Mouse (Mus musculus) CH12.LX (cell line): ENCODE results near the gene Cacna1c. TPM values are rescaled to one million over a fixed set of nuclear protein-coding genes. Genes with fewer than 3 reads are reported as not detected.

ENCODE experiments used
- DNase-seq: peaks from one replicate; pipeline ENCODE4 v3.0.0-alpha.2; 2013; ENCODE audit errors: extremely low read depth
- H3K27ac ChIP-seq: 2 replicates; pipeline ENCODE4 v1.5.1; 2012; ENCODE audit warnings: low read depth, mild to moderate bottlenecking, control low read depth, moderate library complexity; ENCODE audit not compliant: insufficient read depth
- H3K27me3 ChIP-seq: replicated peaks from 2 replicates; pipeline ENCODE3; 2012; ENCODE audit warnings: inconsistent platforms
- H3K36me3 ChIP-seq, 2 experiments: replicated peaks in 1 of 2; 2 replicates each; pipeline versions ENCODE3 to v1.6.1; 2012; ENCODE audit warnings: inconsistent platforms in 1 of 2, low read length in 1 of 2, mild to moderate bottlenecking in 1 of 2, mixed read lengths in 1 of 2, moderate library complexity in 1 of 2; ENCODE audit not compliant: control insufficient read depth in 1 of 2, insufficient read depth in 1 of 2
- H3K4me1 ChIP-seq, 2 experiments: 2 replicates each; pipeline ENCODE4 v1.6.1; 2012; ENCODE audit warnings: inconsistent platforms in 1 of 2, moderate library complexity in 1 of 2; ENCODE audit not compliant: insufficient read depth in 2 of 2, control insufficient read depth in 1 of 2
- H3K4me2 ChIP-seq: 2 replicates; pipeline ENCODE4 v1.6.1; 2012; ENCODE audit warnings: low read depth, mild to moderate bottlenecking, control low read depth; ENCODE audit not compliant: poor library complexity, insufficient read depth, severe bottlenecking
- H3K4me3 ChIP-seq, 3 experiments: fragments of 150-350 bp in 1 of 3; sonication (generic) in 1 of 3; replicated peaks in 1 of 3; 2 replicates each; pipeline versions ENCODE3 to v1.5.1; 2011 to 2012; ENCODE audit warnings: low read depth in 2 of 3, low read length in 2 of 3, mild to moderate bottlenecking in 2 of 3, moderate library complexity in 2 of 3, control low read depth in 1 of 3, improper control_type of control experiment in 1 of 3, inconsistent platforms in 1 of 3, mixed read lengths in 1 of 3; ENCODE audit not compliant: poor library complexity in 1 of 3
- H3K79me2 ChIP-seq: replicated peaks from 2 replicates; pipeline ENCODE4 v1.6.1; 2012; ENCODE audit warnings: mild to moderate bottlenecking, moderate library complexity; ENCODE audit not compliant: control insufficient read depth, poor library complexity, insufficient read depth, severe bottlenecking; ENCODE audit errors: extremely low read depth
- H3K9ac ChIP-seq: 2 replicates; pipeline ENCODE4 v1.6.1; 2012; ENCODE audit warnings: low read depth, mild to moderate bottlenecking, control low read depth, moderate library complexity; ENCODE audit not compliant: insufficient read depth
- H3K9me3 ChIP-seq: replicated peaks from 2 replicates; pipeline ENCODE3; 2012; ENCODE audit warnings: low read length, inconsistent platforms, mixed read lengths
- BHLHE40 ChIP-seq: IDR thresholded peaks from 2 replicates; pipeline ENCODE4 v1.6.1; 2011; ENCODE audit warnings: mild to moderate bottlenecking, low read depth, low read length, improper control_type of control experiment
- CTCF ChIP-seq, 2 experiments: IDR thresholded peaks in 1 of 2; conservative IDR thresholded peaks in 1 of 2; 2 replicates each; pipeline ENCODE4 v1.5.1; 2011 to 2012; ENCODE audit warnings: low read depth in 2 of 2, low read length in 2 of 2, improper control_type of control experiment in 1 of 2, inconsistent platforms in 1 of 2, mild to moderate bottlenecking in 1 of 2, moderate library complexity in 1 of 2
- E2F4 ChIP-seq: IDR thresholded peaks from 2 replicates; pipeline ENCODE4 v1.6.1; 2011; ENCODE audit warnings: low read depth, low read length, improper control_type of control experiment; ENCODE audit not compliant: insufficient replicate concordance
- ELF1 ChIP-seq: IDR thresholded peaks from 2 replicates; pipeline ENCODE4 v1.6.1; 2014; ENCODE audit warnings: low read depth, mild to moderate bottlenecking, inconsistent platforms, low read length, improper control_type of control experiment
- EP300 ChIP-seq: IDR thresholded peaks from 2 replicates; pipeline ENCODE4 v1.6.1; 2011; ENCODE audit warnings: low read length, improper control_type of control experiment
- ETS1 ChIP-seq: conservative IDR thresholded peaks from 2 replicates; pipeline ENCODE4 v1.6.1; 2012; ENCODE audit warnings: low read depth, mild to moderate bottlenecking, inconsistent platforms, low read length, improper control_type of control experiment, moderate library complexity
- HCFC1 ChIP-seq: IDR thresholded peaks from 2 replicates; pipeline ENCODE4 v1.6.1; 2012; ENCODE audit warnings: low read depth, mild to moderate bottlenecking, inconsistent platforms, low read length, improper control_type of control experiment
- IRF4 ChIP-seq: IDR thresholded peaks from 2 replicates; pipeline ENCODE4 v1.6.1; 2014; ENCODE audit warnings: low read depth, mild to moderate bottlenecking, inconsistent platforms, low read length, improper control_type of control experiment
- KAT2A ChIP-seq: IDR thresholded peaks from 2 replicates; pipeline ENCODE4 v1.6.1; 2012; ENCODE audit warnings: low read length, improper control_type of control experiment, inconsistent platforms; ENCODE audit not compliant: insufficient replicate concordance
- MAX ChIP-seq: IDR thresholded peaks from 2 replicates; pipeline ENCODE4 v1.6.1; 2011; ENCODE audit warnings: low read length, improper control_type of control experiment
- MXI1 ChIP-seq: IDR thresholded peaks from 2 replicates; pipeline ENCODE4 v1.6.1; 2011; ENCODE audit warnings: mild to moderate bottlenecking, low read depth, low read length, improper control_type of control experiment
- MYC ChIP-seq: IDR thresholded peaks from 2 replicates; pipeline ENCODE4 v1.6.1; 2011; ENCODE audit warnings: low read depth, mild to moderate bottlenecking, improper control_type of control experiment, low read length
- NELFE ChIP-seq: IDR thresholded peaks from 2 replicates; pipeline ENCODE4 v1.6.1; 2011; ENCODE audit warnings: low read depth, low read length, improper control_type of control experiment
- NRF1 ChIP-seq: IDR thresholded peaks from 2 replicates; pipeline ENCODE4 v1.6.1; 2014; ENCODE audit warnings: low read depth, mild to moderate bottlenecking, inconsistent platforms, low read length, improper control_type of control experiment, moderate library complexity
- POLR2A ChIP-seq: IDR thresholded peaks from 2 replicates; pipeline ENCODE4 v1.6.1; 2011; ENCODE audit warnings: low read depth, mild to moderate bottlenecking, improper control_type of control experiment, low read length
- POLR2AphosphoS2 ChIP-seq: IDR thresholded peaks from 2 replicates; pipeline ENCODE4 v1.6.1; 2011; ENCODE audit warnings: low read depth, low read length, improper control_type of control experiment
- RAD21 ChIP-seq: IDR thresholded peaks from 2 replicates; pipeline ENCODE4 v1.6.1; 2011; ENCODE audit warnings: low read depth, mild to moderate bottlenecking, low read length, improper control_type of control experiment, moderate library complexity
- RCOR1 ChIP-seq: conservative IDR thresholded peaks from 2 replicates; pipeline ENCODE4 v1.6.1; 2012; ENCODE audit warnings: low read depth, mild to moderate bottlenecking, inconsistent platforms, low read length, improper control_type of control experiment
- SMC3 ChIP-seq: IDR thresholded peaks from 2 replicates; pipeline ENCODE4 v1.6.1; 2011; ENCODE audit warnings: low read depth, low read length, improper control_type of control experiment
- TCF12 ChIP-seq: IDR thresholded peaks from 2 replicates; pipeline ENCODE4 v1.6.1; 2014; ENCODE audit warnings: low read depth, mild to moderate bottlenecking, inconsistent platforms, low read length, improper control_type of control experiment
- ZMIZ1 ChIP-seq: IDR thresholded peaks from 2 replicates; pipeline ENCODE4 v1.6.1; 2012; ENCODE audit warnings: low read depth, mild to moderate bottlenecking, inconsistent platforms, low read length, improper control_type of control experiment
- ZNF384 ChIP-seq: IDR thresholded peaks from 2 replicates; pipeline ENCODE4 v1.6.1; 2012; ENCODE audit warnings: low read depth, low read length, improper control_type of control experiment, inconsistent platforms
- dilution Hi-C: fragments of 300-500 bp; cut with MboI; formaldehyde crosslinking; loops from 2 replicates; pipeline ENCODE4 v1.14.3; 2020; ENCODE audit warnings: low sequenced_read_pairs; ENCODE audit not compliant: extremely low pct_unique_long_range_greater_than_20kb, extremely low pct_ligation_motif_present
- in situ Hi-C: fragments of 300-500 bp; cut with MboI; formaldehyde crosslinking; loops from 3 replicates; pipeline ENCODE4 v1.14.3; 2019; ENCODE audit warnings: low sequenced_read_pairs, low pct_ligation_motif_present, low pct_unique_long_range_greater_than_20kb, mixed read lengths
- polyA plus RNA-seq: library from polyadenylated mRNA; unstranded; fragments of >175 nt; gene quantifications from 2 replicates; pipeline ENCODE4 v1.2.1, GENCODE M21; 2012; ENCODE audit warnings: low read depth; ENCODE audit not compliant: insufficient read length
- total RNA-seq, 2 experiments: library from RNA; depleted of rRNA; stranded (reverse); fragments of 300-350 nt in 1 of 2; fragments of >200 nt in 1 of 2; gene quantifications; 2 replicates each; pipeline ENCODE4 v1.2.3; 2012 to 2014

Cacna1c gene
- total and polyA plus RNA-seq, 3 experiments: 0.04 TPM; not detected in 2

DNA sequence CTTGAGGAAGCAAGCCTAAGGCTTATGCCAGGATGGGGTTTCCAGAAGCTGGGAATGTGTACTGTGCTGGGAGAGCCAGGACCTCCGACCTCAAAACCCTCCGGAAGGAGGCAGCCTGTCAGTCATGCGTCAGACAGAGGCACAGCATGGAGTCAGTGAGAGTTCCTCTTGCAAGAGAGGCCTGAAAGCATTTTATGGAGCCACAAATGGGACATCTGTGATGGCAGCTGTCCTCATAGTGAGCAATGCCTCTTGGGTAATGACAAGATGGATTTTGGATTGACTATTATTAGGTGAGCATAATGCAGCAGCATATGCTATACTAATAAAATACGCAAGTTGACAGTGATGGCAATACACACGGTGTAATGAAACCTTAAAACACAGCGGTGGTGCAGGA, 515.4 kb downstream of the Cacna1c start:
- H3K27ac ChIP-seq: no peak overlapping the region
- no peak overlapping the region for H3K4me2 ChIP-seq
- no peaks in the 10 kb centered on the region for H3K36me3 ChIP-seq
- in situ Hi-C loops (no loop called here), dilution Hi-C loops (no loop called here)
- H3K27me3 ChIP-seq: peaks cover 82% of the 10 kb centered on the region
- H3K4me3 ChIP-seq: no peak overlapping the region
- no peak overlapping the region for H3K9ac ChIP-seq
- no peaks in the 10 kb centered on the region for H3K4me1 ChIP-seq
- no peaks in the 10 kb centered on the region for H3K9me3 ChIP-seq
- no peaks in the 10 kb centered on the region for H3K79me2 ChIP-seq
- no peak for TF ChIP-seq RAD21
- no peak for TF ChIP-seq ELF1
- TF ChIP-seq KAT2A: no peak
- TF ChIP-seq, all 38 proteins: peak for 0
- no peak for DNase-seq

DNA sequence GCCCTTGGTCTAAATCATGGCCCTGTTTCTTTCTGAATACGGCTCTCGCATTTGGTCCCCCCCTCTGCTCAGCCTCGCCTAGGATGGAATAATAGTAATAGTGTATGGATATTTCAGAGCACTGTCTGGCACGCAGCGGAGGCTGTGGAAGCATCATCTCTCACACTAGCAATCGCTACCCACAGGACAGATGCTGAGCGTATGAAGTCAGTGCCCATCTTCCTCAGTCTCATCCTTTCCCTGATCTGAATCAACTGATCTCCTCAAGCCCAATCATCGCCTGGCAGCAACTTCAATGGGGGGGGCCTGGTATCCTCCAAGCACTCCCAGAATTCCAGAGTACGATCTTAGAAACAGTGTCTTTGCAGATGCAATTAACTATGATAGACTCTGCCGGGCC, 518.2 kb downstream of the Cacna1c start:
- H3K4me2 ChIP-seq: no peak overlapping the region
- dilution Hi-C loops (no loop called here), in situ Hi-C loops (no loop called here)
- H3K27me3 ChIP-seq: peaks cover 83% of the 10 kb centered on the region
- no peaks in the 10 kb centered on the region for H3K79me2 ChIP-seq
- DNase-seq: no peak
- H3K9me3 ChIP-seq: no peaks in the 10 kb centered on the region
- TF ChIP-seq EP300 (no peak), E2F4 (no peak), RCOR1 (no peak), MAX (no peak), ETS1 (no peak), POLR2A (no peak), NRF1 (no peak), ZNF384 (no peak), BHLHE40 (no peak), CTCF (conservative IDR thresholded peaks at IDR 0.05 in 1 of 2, IDR thresholded peaks at IDR 0.05 in 1 of 2; ENCODE audit: low read depth in 2 of 2, low read length in 2 of 2) (no peak), NELFE (no peak), RAD21 (no peak), POLR2AphosphoS2 (no peak), ZMIZ1 (no peak)
- no peaks in the 10 kb centered on the region for H3K4me1 ChIP-seq
- no peak overlapping the region for H3K27ac ChIP-seq
- no peak overlapping the region for H3K4me3 ChIP-seq
- no peak overlapping the region for H3K9ac ChIP-seq
- no peaks in the 10 kb centered on the region for H3K36me3 ChIP-seq

DNA sequence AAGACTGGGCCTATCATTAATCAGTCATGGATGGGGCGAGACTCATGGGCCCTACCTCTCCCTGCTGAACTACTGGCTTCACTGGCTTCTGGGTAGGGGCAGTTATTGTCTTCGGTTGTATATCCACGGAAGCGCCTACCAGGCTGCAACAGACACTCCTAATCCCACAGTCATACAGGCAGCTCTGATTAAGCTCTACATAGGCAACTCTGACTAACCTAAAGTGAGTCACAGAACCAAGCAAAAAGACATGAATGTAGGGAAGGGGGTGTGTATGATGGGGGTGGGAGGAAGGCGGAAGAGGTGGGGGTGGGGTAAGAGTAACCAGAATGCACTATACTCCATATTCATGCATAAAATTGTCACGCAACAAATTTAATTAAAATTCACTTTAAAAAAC, 518.9 kb downstream of the Cacna1c start:
- Histone ChIP-seq H3K36me3 (no peaks in the 10 kb centered on the region), H3K9me3 (no peaks in the 10 kb centered on the region), H3K79me2 (no peaks in the 10 kb centered on the region), H3K4me1 (no peaks in the 10 kb centered on the region), H3K27ac (no peak overlapping the region), H3K4me2 (no peak overlapping the region), H3K27me3 (peaks cover 86% of the 10 kb centered on the region), H3K4me3 (no peak overlapping the region), H3K9ac (no peak overlapping the region)
- in situ Hi-C loops: no loop called here
- TF ChIP-seq SMC3: no peak
- no peak for TF ChIP-seq MYC
- TF ChIP-seq TCF12: no peak
- TF ChIP-seq MAX: no peak
- TF ChIP-seq ETS1: no peak
- TF ChIP-seq IRF4: no peak
- TF ChIP-seq ZNF384: no peak
- no peak for TF ChIP-seq MXI1
- TF ChIP-seq HCFC1: no peak
- no peak for TF ChIP-seq EP300
- DNase-seq: no peak
- dilution Hi-C loops: no loop called here
